Mouse (Mus musculus): ENCODE measurements around the gene Htra2. TPM values are rescaled to one million over a fixed set of nuclear protein-coding genes. Genes with fewer than 3 reads are reported as not detected.

Htra2 gene
- polyA plus RNA-seq, 1 experiment from 2014 or later: 80.2 TPM

- peaks cover 8% of the 10 kb centered on the region; the same call in 1 of the 2 replicates for H3K36me3 ChIP-seq
- no peak overlapping the region for H3K27ac ChIP-seq (replicated peaks)
- H3K9me3 ChIP-seq: no peaks in the 10 kb centered on the region
- no peak overlapping the region for H3K4me2 ChIP-seq
- peaks cover 80% of the 10 kb centered on the region for H3K27me3 ChIP-seq (replicated peaks)
- H3K4me1 ChIP-seq: peaks cover 58% of the 10 kb centered on the region
- H3K4me3 ChIP-seq: no peak overlapping the region
- H3K9ac ChIP-seq: no peak overlapping the region
- ATAC-seq (ENCODE audit: extremely low read depth, insufficient number of reproducible peaks, low FRiP score, low TSS enrichment): no peak
- 75% methylated on average over 7 of the region's 7 CpGs for WGBS
Observed at GRCm38 (mm10) chr6:83031111-83031510, 24.0 kb downstream of the Htra2 start.

GRCm38 (mm10) chr6:83029777-83030176, 25.3 kb downstream of the Htra2 start:
- no peak overlapping the region for H3K4me3 ChIP-seq
- WGBS: 28% methylated on average over 10 of the region's 10 CpGs
- peaks cover 68% of the 10 kb centered on the region for H3K27me3 ChIP-seq (replicated peaks)
- H3K36me3 ChIP-seq: peaks cover 8% of the 10 kb centered on the region; the same call in 1 of the 2 replicates
- 0 out of 2 replicates have a peak overlapping the region, but pooled peaks have one; percentile 36 for H3K27ac ChIP-seq (replicated peaks)
- no peak overlapping the region for H3K9ac ChIP-seq
- H3K4me2 ChIP-seq: no peak overlapping the region
- ATAC-seq (ENCODE audit: extremely low read depth, insufficient number of reproducible peaks, low FRiP score, low TSS enrichment): no peak
- peaks cover 49% of the 10 kb centered on the region for H3K4me1 ChIP-seq
- H3K9me3 ChIP-seq: no peaks in the 10 kb centered on the region

GRCm38 (mm10) chr6:83027706-83028105, 27.4 kb downstream of the Htra2 start:
- Histone ChIP-seq H3K36me3 (peaks cover 8% of the 10 kb centered on the region; the same call in 1 of the 2 replicates), H3K4me1 (peaks cover 35% of the 10 kb centered on the region), H3K27ac (replicated peaks) (no peak overlapping the region), H3K4me2 (no peak overlapping the region), H3K9ac (no peak overlapping the region), H3K9me3 (no peaks in the 10 kb centered on the region), H3K27me3 (replicated peaks) (peaks cover 71% of the 10 kb centered on the region), H3K4me3 (no peak overlapping the region)
- ATAC-seq (ENCODE audit: extremely low read depth, insufficient number of reproducible peaks, low FRiP score, low TSS enrichment): no peak
- WGBS: 35% methylated on average over 7 of the region's 9 CpGs

- Histone ChIP-seq H3K4me2 (no peak overlapping the region), H3K9ac (no peak overlapping the region), H3K9me3 (no peaks in the 10 kb centered on the region), H3K4me3 (no peak overlapping the region), H3K27ac (replicated peaks) (no peak overlapping the region), H3K4me1 (peaks cover 32% of the 10 kb centered on the region), H3K36me3 (peaks cover 8% of the 10 kb centered on the region; the same call in 1 of the 2 replicates), H3K27me3 (replicated peaks) (peaks cover 68% of the 10 kb centered on the region)
- no peak for ATAC-seq (ENCODE audit: extremely low read depth, insufficient number of reproducible peaks, low FRiP score, low TSS enrichment)
- WGBS: 70% methylated on average over 8 of the region's 8 CpGs
Observed at GRCm38 (mm10) chr6:83027293-83027692, 27.8 kb downstream of the Htra2 start.

- Histone ChIP-seq H3K4me2 (no peak overlapping the region), H3K9me3 (no peaks in the 10 kb centered on the region), H3K27ac (replicated peaks) (no peak overlapping the region), H3K36me3 (no peaks in the 10 kb centered on the region), H3K4me3 (no peak overlapping the region), H3K27me3 (replicated peaks) (peaks cover 48% of the 10 kb centered on the region), H3K4me1 (peaks cover 16% of the 10 kb centered on the region), H3K9ac (no peak overlapping the region)
- WGBS: 84% methylated on average over 4 of the region's 4 CpGs
- no peak for ATAC-seq (ENCODE audit: extremely low read depth, insufficient number of reproducible peaks, low FRiP score, low TSS enrichment)
Observed at GRCm38 (mm10) chr6:83025221-83025620, 29.9 kb downstream of the Htra2 start.

- no peak overlapping the region for H3K4me3 ChIP-seq
- peaks cover 40% of the 10 kb centered on the region for H3K27me3 ChIP-seq (replicated peaks)
- no peak for ATAC-seq (ENCODE audit: extremely low read depth, insufficient number of reproducible peaks, low FRiP score, low TSS enrichment)
- no peak overlapping the region for H3K27ac ChIP-seq (replicated peaks)
- H3K36me3 ChIP-seq: no peaks in the 10 kb centered on the region
- H3K4me1 ChIP-seq: peaks cover 9% of the 10 kb centered on the region; the same call in 1 of the 2 replicates
- WGBS: 62% methylated on average over 4 of the region's 4 CpGs
- H3K9me3 ChIP-seq: no peaks in the 10 kb centered on the region
- no peak overlapping the region for H3K9ac ChIP-seq
- no peak overlapping the region for H3K4me2 ChIP-seq
Observed at GRCm38 (mm10) chr6:83024421-83024820, 30.7 kb downstream of the Htra2 start.

GRCm38 (mm10) chr6:83023786-83024185, 31.3 kb downstream of the Htra2 start:
- 87% methylated on average over 2 of the region's 2 CpGs for WGBS
- Histone ChIP-seq H3K4me1 (peaks cover 9% of the 10 kb centered on the region; the same call in 1 of the 2 replicates), H3K4me3 (no peak overlapping the region), H3K27me3 (replicated peaks) (peaks cover 33% of the 10 kb centered on the region), H3K9me3 (no peaks in the 10 kb centered on the region), H3K9ac (no peak overlapping the region), H3K36me3 (no peaks in the 10 kb centered on the region), H3K4me2 (no peak overlapping the region), H3K27ac (replicated peaks) (no peak overlapping the region)
- ATAC-seq (ENCODE audit: extremely low read depth, insufficient number of reproducible peaks, low FRiP score, low TSS enrichment): no peak

- 78% methylated on average over 9 of the region's 9 CpGs for WGBS
- Histone ChIP-seq H3K9me3 (no peaks in the 10 kb centered on the region), H3K27ac (replicated peaks) (no peak overlapping the region), H3K27me3 (replicated peaks) (peaks cover 25% of the 10 kb centered on the region), H3K9ac (no peak overlapping the region), H3K36me3 (no peaks in the 10 kb centered on the region), H3K4me3 (no peak overlapping the region), H3K4me2 (no peak overlapping the region), H3K4me1 (peaks cover 7% of the 10 kb centered on the region; the same call in 1 of the 2 replicates)
- no peak for ATAC-seq (ENCODE audit: extremely low read depth, insufficient number of reproducible peaks, low FRiP score, low TSS enrichment)
Observed at GRCm38 (mm10) chr6:83023008-83023407, 32.1 kb downstream of the Htra2 start.

GRCm38 (mm10) chr6:83020836-83021593, 34.1 kb downstream of the Htra2 start:
- H3K4me1 ChIP-seq: peaks cover 13% of the 10 kb centered on the region
- H3K27me3 ChIP-seq (replicated peaks): peaks cover 8% of the 10 kb centered on the region; the same call in 1 of the 2 replicates
- WGBS: 68% methylated on average over 4 of the region's 4 CpGs
- no peak for ATAC-seq (ENCODE audit: extremely low read depth, insufficient number of reproducible peaks, low FRiP score, low TSS enrichment)
- no peak overlapping the region for H3K27ac ChIP-seq (replicated peaks)
- no peak overlapping the region for H3K4me3 ChIP-seq
- H3K36me3 ChIP-seq: no peaks in the 10 kb centered on the region
- H3K4me2 ChIP-seq: no peak overlapping the region
- no peak overlapping the region for H3K9ac ChIP-seq
- no peaks in the 10 kb centered on the region for H3K9me3 ChIP-seq

GRCm38 (mm10) chr6:83020121-83020520, 35.0 kb downstream of the Htra2 start:
- 77% methylated on average over 6 of the region's 6 CpGs for WGBS
- Histone ChIP-seq H3K36me3 (no peaks in the 10 kb centered on the region), H3K4me2 (no peak overlapping the region), H3K9ac (no peak overlapping the region), H3K9me3 (no peaks in the 10 kb centered on the region), H3K4me1 (peaks cover 15% of the 10 kb centered on the region), H3K4me3 (no peak overlapping the region), H3K27ac (replicated peaks) (no peak overlapping the region), H3K27me3 (replicated peaks) (peaks cover 10% of the 10 kb centered on the region; the same call in 1 of the 2 replicates)
- ATAC-seq (ENCODE audit: extremely low read depth, insufficient number of reproducible peaks, low FRiP score, low TSS enrichment): no peak

- H3K4me2 ChIP-seq: no peak overlapping the region
- peaks cover 21% of the 10 kb centered on the region for H3K4me1 ChIP-seq
- 59% methylated on average over 3 of the region's 3 CpGs for WGBS
- no peak overlapping the region for H3K9ac ChIP-seq
- no peak overlapping the region for H3K27ac ChIP-seq (replicated peaks)
- H3K9me3 ChIP-seq: no peaks in the 10 kb centered on the region
- H3K27me3 ChIP-seq (replicated peaks): peaks cover 8% of the 10 kb centered on the region; the same call in 1 of the 2 replicates
- H3K36me3 ChIP-seq: no peaks in the 10 kb centered on the region
- H3K4me3 ChIP-seq: no peak overlapping the region
- ATAC-seq (ENCODE audit: extremely low read depth, insufficient number of reproducible peaks, low FRiP score, low TSS enrichment): no peak
Observed at GRCm38 (mm10) chr6:83019044-83019443, 36.0 kb downstream of the Htra2 start.

GRCm38 (mm10) chr6:83017190-83017589, 37.9 kb downstream of the Htra2 start:
- Histone ChIP-seq H3K4me1 (peaks cover 23% of the 10 kb centered on the region), H3K9me3 (no peaks in the 10 kb centered on the region), H3K36me3 (no peaks in the 10 kb centered on the region), H3K4me3 (no peak overlapping the region), H3K27me3 (replicated peaks) (peaks cover 5% of the 10 kb centered on the region), H3K9ac (no peak overlapping the region), H3K4me2 (no peak overlapping the region), H3K27ac (replicated peaks) (peak overlapping the region; percentile 36)
- WGBS: 16% methylated on average over 3 of the region's 3 CpGs
- no peak for ATAC-seq (ENCODE audit: extremely low read depth, insufficient number of reproducible peaks, low FRiP score, low TSS enrichment)

Measured in heart, embryonic 13.5 days (tissue).